Mouse (Mus musculus) heart, adult 2 months (tissue): ENCODE measurements at regions not wholly inside any gene's neighbourhood (a gene's known extent, or its start where the extent isn't known, plus 50 kb on each side); places are given as distances from the start of the nearest gene placed in this dataset.

Experiments used
- DNase-seq, 2 experiments: peaks; one replicate each; pipeline ENCODE4 v3.0.0; 2021
- H3K27ac ChIP-seq: fragments of 200-600 bp; 2 replicates; pipeline ENCODE4 v1.8.1; 2022
- H3K27me3 ChIP-seq: fragments of 200-500 bp; 2 replicates; pipeline ENCODE4 v1.6.1; 2012; ENCODE audit warnings: mild to moderate bottlenecking, low read length, inconsistent platforms, mixed read lengths; ENCODE audit not compliant: control insufficient read depth, insufficient read depth
- H3K36me3 ChIP-seq: fragments of 200-500 bp; 2 replicates; pipeline ENCODE4 v1.6.1; 2012; ENCODE audit warnings: low read length, inconsistent platforms; ENCODE audit not compliant: control insufficient read depth, insufficient read depth
- H3K4me1 ChIP-seq: fragments of 200-500 bp; 2 replicates; pipeline ENCODE4 v1.6.1; 2011; ENCODE audit warnings: low read length; ENCODE audit not compliant: control insufficient read depth, insufficient read depth
- H3K4me3 ChIP-seq: fragments of 200-600 bp; 2 replicates; pipeline ENCODE4 v1.8.1; 2022
- H3K79me2 ChIP-seq: fragments of 200-500 bp; replicated peaks from 2 replicates; pipeline ENCODE4 v1.6.1; 2012; ENCODE audit warnings: mild to moderate bottlenecking, inconsistent platforms, low read length, moderate library complexity, mixed read lengths; ENCODE audit not compliant: control insufficient read depth, insufficient read depth
- H3K9ac ChIP-seq: fragments of 200-500 bp; 2 replicates; pipeline ENCODE4 v1.6.1; 2012; ENCODE audit warnings: low read depth, mild to moderate bottlenecking, control low read depth, inconsistent platforms, low read length, mixed read lengths
- CTCF ChIP-seq: fragments of 200-600 bp; IDR thresholded peaks from 2 replicates; pipeline ENCODE4 v1.8.1; 2022; ENCODE audit warnings: antibody characterized with exemption, mild to moderate bottlenecking, moderate library complexity
- EP300 ChIP-seq: fragments of 200-500 bp; IDR thresholded peaks from 2 replicates; pipeline ENCODE4 v1.6.1; 2011; ENCODE audit warnings: low read depth, low read length, control low read depth; ENCODE audit not compliant: insufficient read depth
- POLR2A ChIP-seq: fragments of 200-500 bp; IDR thresholded peaks from 2 replicates; pipeline ENCODE4 v1.6.1; 2011; ENCODE audit warnings: mild to moderate bottlenecking, low read depth, low read length, control low read depth; ENCODE audit not compliant: insufficient read depth
- WGBS: fragments of 180-500 bp; shearing (Covaris S2); methylation state at CpG from one replicate; pipeline ENCODE4 v1.1.7; 2018; 5-methylcytosine and 5-hydroxymethylcytosine counted together
- intact Hi-C: fragments of 180-260 bp; cut with DNase I; formaldehyde crosslinking; loops from one replicate; pipeline ENCODE4 v1.15.1; 2025

GRCm38 (mm10) chr14:85918894-85919293 lies 1222.1 kb downstream of the Diaph3 start:
- H3K4me3 ChIP-seq, result no peak overlapping the region
- TF ChIP-seq EP300 (no peak), POLR2A (no peak), CTCF (no peak)
- no peaks in the 10 kb centered on the region for H3K79me2 ChIP-seq
- no peaks in the 10 kb centered on the region for H3K4me1 ChIP-seq
- intact Hi-C loops, result no loop called here
- no peak for DNase-seq
- WGBS, result 93% methylated on average over 4 of the region's 4 CpGs
- no peaks in the 10 kb centered on the region for H3K36me3 ChIP-seq
- no peaks in the 10 kb centered on the region for H3K27me3 ChIP-seq
- no peak overlapping the region for H3K27ac ChIP-seq
- H3K9ac ChIP-seq, result no peak overlapping the region

GRCm38 (mm10) chr14:85915761-85916160 lies 1225.3 kb downstream of the Diaph3 start:
- intact Hi-C loops, result no loop called here
- H3K4me1 ChIP-seq, result no peaks in the 10 kb centered on the region
- H3K9ac ChIP-seq, result no peak overlapping the region
- H3K36me3 ChIP-seq, result no peaks in the 10 kb centered on the region
- DNase-seq, result no peak
- H3K27ac ChIP-seq, result no peak overlapping the region
- H3K4me3 ChIP-seq, result no peak overlapping the region
- WGBS, result 75% methylated on average over 2 of the region's 2 CpGs
- TF ChIP-seq EP300 (no peak), POLR2A (no peak), CTCF (no peak)
- no peaks in the 10 kb centered on the region for H3K79me2 ChIP-seq
- no peaks in the 10 kb centered on the region for H3K27me3 ChIP-seq

DNA sequence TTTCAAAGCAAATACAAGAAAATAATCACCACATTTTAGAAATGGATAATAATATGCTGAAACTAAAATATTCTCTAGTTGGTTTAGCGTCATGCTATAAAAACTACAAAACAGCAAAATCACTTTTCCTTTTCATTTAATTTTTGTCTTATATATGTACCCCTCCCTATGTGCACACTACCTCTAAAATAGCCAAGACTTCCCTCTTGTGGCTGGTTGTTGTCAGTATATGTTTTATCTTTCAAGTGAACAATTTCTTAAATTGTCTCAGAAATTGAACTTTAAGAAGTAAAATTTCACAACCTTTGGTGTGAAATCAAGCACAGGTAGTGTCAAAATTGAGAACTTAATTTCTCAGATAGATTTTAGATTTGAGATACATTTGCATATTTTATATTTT lies 1243.1 kb downstream of the Diaph3 start:
- WGBS, result 68% methylated on average over 1 of the region's 1 CpGs
- intact Hi-C loops, result no loop called here
- H3K4me3 ChIP-seq, result no peak overlapping the region
- H3K27ac ChIP-seq, result no peak overlapping the region
- DNase-seq, result no peak
- no peaks in the 10 kb centered on the region for H3K79me2 ChIP-seq
- no peaks in the 10 kb centered on the region for H3K27me3 ChIP-seq
- no peak overlapping the region for H3K9ac ChIP-seq
- H3K4me1 ChIP-seq, result no peaks in the 10 kb centered on the region
- peak; percentile 13; the same call in 1 of the 2 replicates for TF ChIP-seq CTCF
- no peak for TF ChIP-seq EP300
- H3K36me3 ChIP-seq, result no peaks in the 10 kb centered on the region

GRCm38 (mm10) chr14:85861371-85861951 lies 1279.6 kb downstream of the Diaph3 start:
- Histone ChIP-seq H3K4me3 (no peak overlapping the region), H3K4me1 (no peaks in the 10 kb centered on the region; the same call in 1 of the 2 replicates), H3K36me3 (no peaks in the 10 kb centered on the region), H3K9ac (no peak overlapping the region), H3K27ac (no peak overlapping the region), H3K79me2 (no peaks in the 10 kb centered on the region), H3K27me3 (no peaks in the 10 kb centered on the region)
- intact Hi-C loops, result no loop called here
- 46% methylated on average over 3 of the region's 3 CpGs for WGBS
- DNase-seq, result no peak
- no peak for TF ChIP-seq EP300
- TF ChIP-seq CTCF, result no peak
- TF ChIP-seq POLR2A, result no peak

GRCm38 (mm10) chr14:85849490-85849889 lies 1291.5 kb downstream of the Diaph3 start:
- Histone ChIP-seq H3K27ac (no peak overlapping the region), H3K4me3 (no peak overlapping the region), H3K79me2 (no peaks in the 10 kb centered on the region), H3K4me1 (no peaks in the 10 kb centered on the region), H3K27me3 (no peaks in the 10 kb centered on the region), H3K9ac (no peak overlapping the region), H3K36me3 (no peaks in the 10 kb centered on the region)
- TF ChIP-seq POLR2A, result no peak
- no peak for TF ChIP-seq CTCF
- no peak for TF ChIP-seq EP300
- WGBS, result 81% methylated on average over 1 of the region's 1 CpGs
- DNase-seq, result no peak
- intact Hi-C loops, result no loop called here

DNA sequence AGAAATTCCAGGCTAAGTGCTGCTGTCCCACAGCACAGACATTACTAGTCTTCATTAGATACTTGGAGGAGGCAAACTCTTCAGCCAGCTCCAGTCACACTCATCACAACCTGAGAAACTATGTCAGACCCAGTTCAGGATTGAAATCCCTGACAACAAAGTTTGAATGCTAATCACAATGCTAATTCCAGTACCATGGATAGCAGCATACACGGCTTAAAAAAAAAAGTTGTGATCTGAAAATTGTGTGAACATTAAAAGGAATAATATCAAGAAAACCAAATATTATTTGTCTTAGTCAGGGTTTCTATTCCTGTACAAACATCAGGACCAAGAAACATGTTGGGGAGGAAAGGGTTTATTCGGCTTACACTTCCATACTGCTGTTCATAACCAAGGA lies 1305.5 kb downstream of the Diaph3 start:
- H3K27me3 ChIP-seq, result no peaks in the 10 kb centered on the region
- no peak for DNase-seq
- H3K27ac ChIP-seq, result no peak overlapping the region
- 76% methylated on average over 2 of the region's 2 CpGs for WGBS
- H3K79me2 ChIP-seq, result no peaks in the 10 kb centered on the region
- intact Hi-C loops, result no loop called here
- no peak overlapping the region for H3K4me3 ChIP-seq
- TF ChIP-seq CTCF (no peak), POLR2A (no peak), EP300 (no peak)
- H3K36me3 ChIP-seq, result no peaks in the 10 kb centered on the region
- no peaks in the 10 kb centered on the region for H3K4me1 ChIP-seq
- H3K9ac ChIP-seq, result no peak overlapping the region
